Mouse (Mus musculus): ENCODE results near the gene Hes1.

- TF ChIP-seq CTCF (IDR thresholded peaks at IDR 0.05; ENCODE audit: insufficient read depth, low read depth, low read length) = no peak
- TF ChIP-seq POLR2A (IDR thresholded peaks at IDR 0.05; ENCODE audit: insufficient read depth, low read depth, low read length) = no peak
Observed at GRCm38 (mm10) chr16:30056906-30057305, 7.3 kb upstream of the Hes1 start.
